Mouse (Mus musculus) megakaryocyte, adult 5-6 weeks (primary cell): ENCODE data around the gene Frem2. TPM values are rescaled to one million over a fixed set of nuclear protein-coding genes. Genes with fewer than 3 reads are reported as not detected.

Experiments used
- ATAC-seq: 2 replicates; pipeline ENCODE4 v1.8.0; 2016; ENCODE audit warnings: mild to moderate bottlenecking, inconsistent platforms; ENCODE audit not compliant: poor library complexity, severe bottlenecking
- total RNA-seq, 2 experiments: library from RNA; stranded (forward) in 1 of 2; stranded (reverse) in 1 of 2; fragments of 153-499, 151-499 nt in 1 of 2; fragments of 221-1000, 200-1000 nt in 1 of 2; gene quantifications; 2 replicates each; pipeline versions ENCODE4 v1.2.3 to v1.2.4; 2015 to 2017

Frem2 gene
- total RNA-seq, 2 experiments from 2014 or later, result not detected

GRCm38 (mm10) chr3:53472061-53472460 is 185.1 kb downstream of the Frem2 start:
- no peak for ATAC-seq

- ATAC-seq, result no peak
These were observed 187.5 kb downstream of the Frem2 start for GRCm38 (mm10) chr3:53469650-53470049.

- ATAC-seq, result no peak
These were observed 189.8 kb downstream of the Frem2 start for GRCm38 (mm10) chr3:53467356-53467755.

GRCm38 (mm10) chr3:53466481-53466880 is 190.7 kb downstream of the Frem2 start:
- peak; percentile 25; the same call in 1 of the 2 replicates for ATAC-seq

- no peak for ATAC-seq
These were observed 191.8 kb downstream of the Frem2 start for GRCm38 (mm10) chr3:53465330-53465729.

GRCm38 (mm10) chr3:53464146-53464698 is 192.9 kb downstream of the Frem2 start:
- ATAC-seq, result no peak

Other genes starting within 250 kb of the Frem2 start
- 8.5 and 8.7 TPM in 2 replicates for gene Nhlrc3, start 194.0 kb downstream of the Frem2 start, total RNA-seq (2015)
- gene Nhlrc3, start 194.0 kb downstream of the Frem2 start, total RNA-seq (2017), result 13.4 and 14.1 TPM in 2 replicates
- 20.8 and 23.8 TPM in 2 replicates for gene Proser1, start 193.7 kb downstream of the Frem2 start, total RNA-seq (2015)
- gene Proser1, start 193.7 kb downstream of the Frem2 start, total RNA-seq (2017), result 4.2 and 5.9 TPM in 2 replicates
- gene Stoml3, start 168.7 kb downstream of the Frem2 start, total RNA-seq (2015), result not detected in 2 replicates
- gene Stoml3, start 168.7 kb downstream of the Frem2 start, total RNA-seq (2017), result not detected in 2 replicates
- gene Gm10985, start 187.7 kb upstream of the Frem2 start, total RNA-seq (2015), result not detected in 2 replicates
- gene Gm10985, start 187.7 kb upstream of the Frem2 start, total RNA-seq (2017), result not detected in 2 replicates
- gene Ufm1, start 206.5 kb upstream of the Frem2 start, total RNA-seq (2015), result 54.1 and 74.0 TPM in 2 replicates
- 50.6 and 70.5 TPM in 2 replicates for gene Ufm1, start 206.5 kb upstream of the Frem2 start, total RNA-seq (2017)